Mouse (Mus musculus): Measurements from ENCODE around the gene Ccdc92.

The Ccdc92 gene

DNA sequence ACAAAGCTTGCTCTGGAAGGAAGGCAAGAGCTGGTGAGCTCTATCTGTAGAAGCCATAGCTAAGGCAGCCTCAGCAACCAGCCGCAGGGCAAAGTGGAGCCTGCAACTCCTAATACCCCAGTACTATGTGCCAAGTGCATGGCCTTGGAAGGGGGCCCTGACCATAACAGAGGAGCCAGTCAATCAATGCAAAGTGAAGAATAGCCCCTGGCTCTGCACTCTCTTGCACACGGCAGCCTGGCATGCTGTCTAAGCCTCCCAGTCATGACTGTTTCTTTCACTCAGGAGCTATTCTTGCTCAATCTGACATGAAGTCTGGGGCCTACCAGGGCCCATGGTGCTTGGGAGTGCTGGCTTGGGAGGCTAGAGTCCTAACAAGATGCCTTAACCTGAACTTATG lies 21.6 kb downstream of the Ccdc92 start:
- no peaks in the 10 kb centered on the region for H3K36me3 ChIP-seq (ENCODE audit: control insufficient read depth, insufficient read depth, low read length, poor library complexity, severe bottlenecking)
- DNase-seq (ENCODE audit: low read depth, low spot score), result no peak
- H3K27me3 ChIP-seq (ENCODE audit: control insufficient read depth, insufficient read depth, low read length, poor library complexity, severe bottlenecking), result no peaks in the 10 kb centered on the region

DNA sequence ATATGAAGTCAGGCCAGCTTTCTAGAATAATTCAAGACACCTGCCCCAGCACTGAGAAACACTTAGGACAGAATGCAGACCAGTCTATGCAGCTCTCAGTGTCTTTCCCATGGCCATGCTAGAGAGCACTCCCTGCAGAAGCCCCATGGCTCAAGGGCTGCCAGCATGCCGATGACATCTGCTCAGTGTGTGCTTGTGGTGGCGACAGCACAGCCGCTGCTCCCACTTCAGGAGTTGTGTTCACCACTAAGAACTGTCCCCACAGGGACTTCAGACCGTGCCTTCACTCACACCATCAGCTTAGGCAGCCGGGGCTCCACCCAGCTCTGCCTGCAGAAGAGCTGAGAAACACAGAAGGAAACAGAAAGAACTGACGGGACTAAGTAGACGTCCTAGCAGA lies 22.0 kb downstream of the Ccdc92 start:
- no peak for DNase-seq (ENCODE audit: low read depth, low spot score)
- H3K27me3 ChIP-seq (ENCODE audit: control insufficient read depth, insufficient read depth, low read length, poor library complexity, severe bottlenecking), result no peaks in the 10 kb centered on the region
- no peaks in the 10 kb centered on the region for H3K36me3 ChIP-seq (ENCODE audit: control insufficient read depth, insufficient read depth, low read length, poor library complexity, severe bottlenecking)

DNA sequence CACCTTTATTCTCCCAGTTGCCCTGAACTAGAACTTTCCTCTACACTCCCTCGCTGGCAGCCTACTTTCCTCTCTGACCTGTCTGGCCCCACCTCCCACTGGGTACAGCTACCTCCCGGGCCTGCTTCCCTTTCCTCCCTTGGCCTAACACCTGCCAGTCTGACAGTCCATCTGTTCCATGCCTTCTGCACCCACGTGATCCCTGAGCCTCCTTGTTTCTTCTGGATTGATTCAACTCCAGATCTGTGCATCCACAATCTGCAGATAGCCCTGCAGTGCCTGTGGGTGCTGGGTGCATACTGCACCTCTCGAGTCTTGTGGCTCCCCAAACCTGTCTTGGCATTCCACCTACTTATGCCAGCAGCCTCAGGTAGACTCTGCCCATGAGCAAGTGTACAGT lies 25.6 kb downstream of the Ccdc92 start:
- no peaks in the 10 kb centered on the region for H3K36me3 ChIP-seq (ENCODE audit: control insufficient read depth, insufficient read depth, low read length, poor library complexity, severe bottlenecking)
- H3K27me3 ChIP-seq (ENCODE audit: control insufficient read depth, insufficient read depth, low read length, poor library complexity, severe bottlenecking), result no peaks in the 10 kb centered on the region
- no peak for DNase-seq (ENCODE audit: low read depth, low spot score)

DNA sequence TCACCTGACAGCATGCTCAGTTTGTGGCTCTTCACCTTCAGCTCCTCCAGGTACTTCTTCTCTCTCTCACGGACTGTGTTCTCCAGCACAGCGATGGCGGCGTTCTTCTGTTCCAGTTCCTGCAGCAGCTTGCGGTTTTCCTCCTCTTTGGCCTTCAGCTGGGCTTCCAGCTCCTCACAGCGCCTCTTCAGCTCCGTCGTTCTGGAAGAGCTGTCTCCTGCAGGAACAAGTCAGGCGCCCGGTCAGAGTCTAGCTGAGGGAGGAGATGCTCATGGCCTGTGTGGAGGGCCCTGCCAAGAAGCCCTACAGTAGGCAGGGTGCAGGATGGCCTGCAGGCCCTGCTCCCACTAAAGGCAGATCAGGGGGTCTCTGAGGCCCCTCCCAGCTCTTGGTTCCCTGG lies 26.1 kb downstream of the Ccdc92 start:
- H3K27me3 ChIP-seq (ENCODE audit: control insufficient read depth, insufficient read depth, low read length, poor library complexity, severe bottlenecking), result no peaks in the 10 kb centered on the region
- no peak for DNase-seq (ENCODE audit: low read depth, low spot score)
- H3K36me3 ChIP-seq (ENCODE audit: control insufficient read depth, insufficient read depth, low read length, poor library complexity, severe bottlenecking), result no peaks in the 10 kb centered on the region

DNA sequence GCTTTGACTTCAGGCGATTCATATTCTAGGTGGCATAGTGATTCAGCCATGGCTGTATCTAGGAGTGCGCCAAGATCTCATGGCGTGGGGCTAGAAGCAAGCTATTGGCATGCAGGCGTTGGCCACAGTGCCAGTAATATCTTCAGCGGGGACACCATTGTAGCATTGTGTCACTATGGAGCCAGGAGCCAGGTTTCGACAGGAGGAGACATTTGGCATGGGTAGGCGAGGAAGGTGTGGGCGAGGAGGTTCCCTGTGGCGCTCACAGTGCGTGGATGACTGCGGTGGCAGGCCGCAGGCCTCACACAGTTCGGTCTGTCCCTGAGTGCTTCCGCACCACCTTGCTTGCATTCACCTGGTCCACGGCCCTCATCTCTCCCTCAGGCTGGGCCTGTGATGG lies 27.0 kb downstream of the Ccdc92 start:
- DNase-seq (ENCODE audit: low read depth, low spot score), result no peak
- Histone ChIP-seq H3K36me3 (ENCODE audit: control insufficient read depth, insufficient read depth, low read length, poor library complexity, severe bottlenecking) (no peaks in the 10 kb centered on the region), H3K27me3 (ENCODE audit: control insufficient read depth, insufficient read depth, low read length, poor library complexity, severe bottlenecking) (no peaks in the 10 kb centered on the region)

DNA sequence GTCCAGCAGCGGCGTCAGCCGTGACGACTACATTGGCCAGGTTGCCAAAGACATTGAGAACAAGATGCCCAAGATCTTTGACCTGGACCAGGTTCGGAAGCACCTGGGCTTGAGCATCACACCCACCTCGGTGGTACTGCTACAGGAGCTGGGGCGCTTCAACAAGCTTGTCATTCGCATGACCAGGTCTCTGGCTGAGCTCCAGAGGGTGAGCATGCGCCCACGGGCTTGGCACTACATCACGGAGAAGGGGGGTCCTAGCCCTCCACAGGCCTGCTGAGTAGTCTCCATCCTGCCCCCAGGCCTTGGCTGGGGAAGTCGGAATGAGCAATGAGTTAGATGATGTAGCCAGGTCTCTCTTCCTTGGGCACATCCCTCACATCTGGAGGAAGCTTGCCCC lies 31.9 kb downstream of the Ccdc92 start:
- DNase-seq (ENCODE audit: low read depth, low spot score), result no peak
- Histone ChIP-seq H3K36me3 (ENCODE audit: control insufficient read depth, insufficient read depth, low read length, poor library complexity, severe bottlenecking) (no peaks in the 10 kb centered on the region), H3K27me3 (ENCODE audit: control insufficient read depth, insufficient read depth, low read length, poor library complexity, severe bottlenecking) (no peaks in the 10 kb centered on the region)

DNA sequence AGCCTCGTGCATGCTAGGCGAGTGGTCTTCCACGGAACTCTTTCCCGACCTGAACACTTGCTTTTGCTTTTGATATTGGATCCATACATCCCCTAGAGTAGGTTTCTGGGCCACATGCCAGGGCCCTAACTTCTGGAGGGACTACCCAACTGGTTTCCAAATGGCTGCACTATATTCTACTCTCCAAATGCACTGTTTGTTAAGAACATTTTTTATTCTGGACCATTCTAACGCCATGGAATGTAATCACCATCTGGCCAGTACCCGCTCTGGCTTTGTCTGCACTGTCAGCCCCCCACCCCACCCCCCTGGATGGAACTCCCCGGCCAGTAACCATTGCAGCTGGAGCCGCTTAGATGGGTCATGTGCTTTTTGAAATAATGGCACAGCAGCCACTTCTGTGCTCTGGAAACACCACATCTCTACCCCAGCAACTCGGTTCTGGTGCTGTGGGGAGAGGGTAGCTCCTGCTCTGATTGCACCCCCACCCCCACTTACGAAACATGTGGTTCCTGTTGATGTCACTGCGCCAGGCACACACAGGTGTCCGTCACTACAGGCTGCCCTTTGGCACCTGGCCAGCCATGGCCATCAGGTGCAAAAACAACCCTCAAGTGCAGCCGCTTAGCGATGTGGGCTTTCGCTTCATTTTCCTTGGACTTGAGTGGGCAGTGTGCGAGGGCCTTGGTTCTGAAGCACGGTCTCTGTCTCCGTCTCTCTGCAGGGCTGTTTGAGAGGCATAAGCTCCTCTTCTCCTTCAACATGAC lies 39.9 kb downstream of the Ccdc92 start:
- no peak for DNase-seq (ENCODE audit: low read depth, low spot score)
- no peaks in the 10 kb centered on the region for H3K27me3 ChIP-seq (ENCODE audit: control insufficient read depth, insufficient read depth, low read length, poor library complexity, severe bottlenecking)
- no peaks in the 10 kb centered on the region for H3K36me3 ChIP-seq (ENCODE audit: control insufficient read depth, insufficient read depth, low read length, poor library complexity, severe bottlenecking)

DNA sequence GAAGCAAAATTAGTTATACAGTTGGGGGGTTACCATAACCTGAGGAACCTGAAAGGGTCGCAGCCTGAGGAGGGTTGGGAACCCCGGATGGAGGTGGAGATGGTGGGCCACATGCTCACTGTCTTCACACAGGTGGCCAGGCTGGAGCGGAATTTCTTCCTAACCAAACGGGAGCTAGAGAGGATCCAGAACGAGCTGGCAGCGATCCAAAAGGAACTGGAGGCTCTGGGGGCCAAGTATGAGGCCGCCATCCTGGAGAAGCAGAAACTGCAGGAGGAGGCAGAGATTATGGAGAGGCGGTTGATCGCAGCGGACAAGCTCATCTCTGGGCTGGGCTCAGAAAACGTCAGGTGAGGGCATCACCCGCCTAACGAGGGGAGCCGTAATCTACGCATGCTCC lies 45.2 kb downstream of the Ccdc92 start:
- DNase-seq (ENCODE audit: low read depth, low spot score), result no peak
- no peaks in the 10 kb centered on the region for H3K36me3 ChIP-seq (ENCODE audit: control insufficient read depth, insufficient read depth, low read length, poor library complexity, severe bottlenecking)
- no peaks in the 10 kb centered on the region for H3K27me3 ChIP-seq (ENCODE audit: control insufficient read depth, insufficient read depth, low read length, poor library complexity, severe bottlenecking)

DNA sequence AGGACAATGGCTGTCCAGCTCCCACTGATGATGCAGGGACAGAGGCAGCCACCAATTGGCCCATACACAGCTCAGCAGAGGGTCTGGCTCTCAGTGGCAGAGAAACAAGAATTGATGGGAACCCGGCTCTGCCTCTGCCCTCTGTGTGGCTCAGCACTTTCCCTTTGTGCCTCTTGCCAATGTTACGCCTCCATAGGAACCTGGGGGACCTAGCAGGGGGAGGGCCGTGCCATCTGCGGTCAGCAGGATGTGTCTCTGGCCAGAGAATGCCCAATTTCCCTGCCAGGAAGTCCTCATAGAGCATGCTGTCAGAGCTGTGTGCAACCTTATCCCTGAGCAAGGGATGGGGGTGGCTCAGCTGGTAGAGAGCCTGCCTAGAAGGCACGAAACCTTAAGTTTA lies 47.4 kb downstream of the Ccdc92 start:
- no peaks in the 10 kb centered on the region for H3K36me3 ChIP-seq (ENCODE audit: control insufficient read depth, insufficient read depth, low read length, poor library complexity, severe bottlenecking)
- no peaks in the 10 kb centered on the region for H3K27me3 ChIP-seq (ENCODE audit: control insufficient read depth, insufficient read depth, low read length, poor library complexity, severe bottlenecking)
- no peak for DNase-seq (ENCODE audit: low read depth, low spot score)

DNA sequence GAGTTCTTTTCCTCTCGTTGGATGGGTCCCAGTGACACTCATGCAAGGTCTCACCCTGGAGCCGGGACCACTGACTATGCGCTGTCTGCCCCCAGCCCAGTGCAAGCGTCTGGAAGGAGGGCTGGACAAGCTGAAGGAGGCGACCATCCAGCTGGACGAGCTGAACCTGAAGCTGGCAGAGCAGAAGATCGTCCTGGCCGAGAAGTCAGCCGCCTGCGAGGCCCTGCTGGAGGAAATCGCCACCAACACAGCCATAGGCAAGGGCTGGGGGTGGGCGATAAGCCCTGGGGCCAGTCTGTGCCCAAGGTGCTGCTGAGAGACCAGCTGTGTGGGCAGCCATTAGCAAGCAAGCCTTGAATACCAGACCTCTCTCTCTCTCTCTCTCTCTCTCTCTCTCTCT lies 49.8 kb downstream of the Ccdc92 start:
- Histone ChIP-seq H3K36me3 (ENCODE audit: control insufficient read depth, insufficient read depth, low read length, poor library complexity, severe bottlenecking) (no peaks in the 10 kb centered on the region), H3K27me3 (ENCODE audit: control insufficient read depth, insufficient read depth, low read length, poor library complexity, severe bottlenecking) (no peaks in the 10 kb centered on the region)
- no peak for DNase-seq (ENCODE audit: low read depth, low spot score)

DNA sequence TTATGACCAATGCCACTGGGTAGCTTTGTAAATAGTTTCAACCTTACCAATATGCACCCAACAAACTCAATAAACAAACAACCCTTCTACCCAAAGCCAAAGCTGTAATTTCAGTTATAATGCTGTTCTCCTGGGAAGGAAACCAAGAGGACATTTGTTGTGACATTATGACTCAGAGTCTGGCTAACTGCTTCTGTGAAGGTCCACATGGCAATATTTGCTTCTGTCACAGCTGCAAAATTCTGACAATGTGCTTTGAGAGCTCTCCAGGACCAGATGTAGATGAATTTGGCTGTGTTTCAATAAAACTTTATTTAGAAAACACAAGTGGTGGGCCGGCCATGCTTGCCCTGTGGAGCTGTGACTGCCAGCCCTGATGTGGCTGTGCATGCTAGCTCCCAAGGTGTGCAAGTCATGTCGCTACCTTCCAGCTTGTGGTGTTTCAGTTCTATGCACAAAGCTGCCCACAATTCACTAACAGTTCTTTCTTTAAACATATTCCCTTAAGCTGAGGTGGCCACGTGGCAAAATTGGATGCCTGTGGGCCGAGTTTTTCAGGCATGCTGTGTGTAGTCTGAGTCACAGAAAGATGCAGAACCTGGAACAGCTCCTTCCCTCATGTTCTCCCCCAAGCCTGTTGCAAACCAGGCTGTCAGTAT lies 52.4 kb downstream of the Ccdc92 start:
- no peak for DNase-seq (ENCODE audit: low read depth, low spot score)
- H3K36me3 ChIP-seq (ENCODE audit: control insufficient read depth, insufficient read depth, low read length, poor library complexity, severe bottlenecking), result no peaks in the 10 kb centered on the region
- no peaks in the 10 kb centered on the region for H3K27me3 ChIP-seq (ENCODE audit: control insufficient read depth, insufficient read depth, low read length, poor library complexity, severe bottlenecking)

DNA sequence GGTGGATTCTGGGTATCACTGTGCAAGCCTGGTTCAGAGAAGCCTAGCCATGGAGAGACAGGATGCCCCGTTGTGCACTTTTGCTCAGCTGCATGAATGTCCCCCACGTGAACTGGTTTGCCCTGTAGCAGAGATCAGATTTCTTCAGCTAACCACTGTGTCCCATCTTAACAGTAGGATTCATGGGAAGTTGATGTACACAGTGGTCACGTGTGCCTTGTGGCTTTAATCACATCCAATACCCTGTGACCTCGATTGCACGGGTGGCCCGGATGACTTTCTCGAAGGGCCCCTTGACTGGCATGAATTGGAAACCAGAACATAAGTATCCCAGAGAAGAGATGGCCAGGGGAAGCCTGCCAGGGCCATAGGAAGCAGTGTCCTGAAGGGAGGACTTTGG lies 70.1 kb downstream of the Ccdc92 start:
- no peak for DNase-seq (ENCODE audit: low read depth, low spot score)
- no peaks in the 10 kb centered on the region for H3K27me3 ChIP-seq (ENCODE audit: control insufficient read depth, insufficient read depth, low read length, poor library complexity, severe bottlenecking)
- no peaks in the 10 kb centered on the region for H3K36me3 ChIP-seq (ENCODE audit: control insufficient read depth, insufficient read depth, low read length, poor library complexity, severe bottlenecking)

DNA sequence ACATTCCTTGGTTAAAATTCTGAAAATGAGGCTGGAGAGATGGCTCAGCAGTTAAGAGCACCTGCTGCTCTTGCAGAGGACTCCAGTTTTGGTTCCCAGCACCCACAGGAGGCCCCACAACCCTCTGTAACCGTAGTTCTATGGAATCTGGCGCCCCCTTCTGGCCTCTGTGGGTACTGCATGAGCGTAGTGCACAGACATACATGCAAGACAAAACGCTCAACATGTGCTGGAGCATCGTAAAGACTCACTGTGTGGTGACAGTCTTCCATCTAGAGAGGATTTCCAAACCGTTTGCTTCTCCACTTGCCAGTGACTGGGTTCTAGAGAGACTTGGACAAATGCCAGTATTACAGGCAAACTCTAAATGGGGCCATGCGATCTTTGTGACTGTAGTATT lies 76.6 kb downstream of the Ccdc92 start:
- no peaks in the 10 kb centered on the region for H3K36me3 ChIP-seq (ENCODE audit: control insufficient read depth, insufficient read depth, low read length, poor library complexity, severe bottlenecking)
- peak; percentile 13 for DNase-seq (ENCODE audit: low read depth, low spot score)
- no peaks in the 10 kb centered on the region for H3K27me3 ChIP-seq (ENCODE audit: control insufficient read depth, insufficient read depth, low read length, poor library complexity, severe bottlenecking)
